Mouse (Mus musculus) lung, postnatal 25 days (tissue): Measurements from ENCODE around the gene B4gat1.

Experiments
- DNase-seq: peaks from one replicate; pipeline ENCODE4 v3.0.0; 2022; ENCODE audit warnings: low spot score

Gene B4gat1

GRCm38 (mm10) chr19:5060365-5061330 is 22.0 kb downstream of the B4gat1 start:
- no peak for DNase-seq

- DNase-seq, result no peak
These were observed 23.4 kb downstream of the B4gat1 start for GRCm38 (mm10) chr19:5062041-5062440.

- DNase-seq, result no peak
These were observed 23.8 kb downstream of the B4gat1 start for GRCm38 (mm10) chr19:5062446-5062845.

- no peak for DNase-seq
These were observed 26.5 kb downstream of the B4gat1 start for GRCm38 (mm10) chr19:5065104-5065503.

- no peak for DNase-seq
These were observed 28.6 kb downstream of the B4gat1 start for GRCm38 (mm10) chr19:5067040-5067799.

GRCm38 (mm10) chr19:5067867-5068569 is 29.4 kb downstream of the B4gat1 start, which contains the start of gene Cd248:
Cd248 (plus strand) TSS chr19:5068078.
- DNase-seq, result no peak

- no peak for DNase-seq
These were observed 30.1 kb downstream of the B4gat1 start for GRCm38 (mm10) chr19:5068570-5069234.

GRCm38 (mm10) chr19:5069486-5069885 is 30.9 kb downstream of the B4gat1 start:
- DNase-seq, result no peak

- DNase-seq, result no peak
These were observed 31.4 kb downstream of the B4gat1 start for GRCm38 (mm10) chr19:5069978-5070377.

- no peak for DNase-seq
These were observed 32.5 kb downstream of the B4gat1 start for GRCm38 (mm10) chr19:5071077-5071476.

GRCm38 (mm10) chr19:5071545-5072369 is 33.1 kb downstream of the B4gat1 start:
- peak; percentile 74 for DNase-seq

GRCm38 (mm10) chr19:5072389-5073019 is 33.9 kb downstream of the B4gat1 start:
- no peak for DNase-seq

GRCm38 (mm10) chr19:5073028-5073427 is 34.4 kb downstream of the B4gat1 start:
- DNase-seq, result peak; percentile 48

- DNase-seq, result no peak
These were observed 34.9 kb downstream of the B4gat1 start for GRCm38 (mm10) chr19:5073518-5073917.

- no peak for DNase-seq
These were observed 40.7 kb downstream of the B4gat1 start for GRCm38 (mm10) chr19:5079279-5079678.

GRCm38 (mm10) chr19:5082005-5082404 is 43.4 kb downstream of the B4gat1 start:
- no peak for DNase-seq

GRCm38 (mm10) chr19:5082596-5082995 is 44.0 kb downstream of the B4gat1 start:
- DNase-seq, result no peak

GRCm38 (mm10) chr19:5083961-5084833 is 45.6 kb downstream of the B4gat1 start:
- no peak for DNase-seq

- no peak for DNase-seq
These were observed 46.2 kb downstream of the B4gat1 start for GRCm38 (mm10) chr19:5084834-5085144.
